Mouse (Mus musculus) frontal cortex, postnatal 10 days (tissue): ENCODE measurements at regions not wholly inside any gene's neighbourhood (a gene's known extent, or its start where the extent isn't known, plus 50 kb on each side); places are given as distances from the start of the nearest gene placed in this dataset.
"Not testable (repeated sequence)": the region's sequence is repeated elsewhere in the genome, so short reads cannot be mapped to it uniquely, and the experiment has no call there.

Experiments
- DNase-seq, 2 experiments: peaks; one replicate each; pipeline ENCODE4 v3.0.0; 2022; ENCODE audit warnings: low spot score in 2 of 2, mixed read lengths in 1 of 2

GRCm38 (mm10) chr1:168681685-168682491, 249.8 kb upstream of the Pbx1 start:
- no peak for DNase-seq

GRCm38 (mm10) chr1:168680674-168681073, 248.6 kb upstream of the Pbx1 start:
- DNase-seq: no peak

DNA sequence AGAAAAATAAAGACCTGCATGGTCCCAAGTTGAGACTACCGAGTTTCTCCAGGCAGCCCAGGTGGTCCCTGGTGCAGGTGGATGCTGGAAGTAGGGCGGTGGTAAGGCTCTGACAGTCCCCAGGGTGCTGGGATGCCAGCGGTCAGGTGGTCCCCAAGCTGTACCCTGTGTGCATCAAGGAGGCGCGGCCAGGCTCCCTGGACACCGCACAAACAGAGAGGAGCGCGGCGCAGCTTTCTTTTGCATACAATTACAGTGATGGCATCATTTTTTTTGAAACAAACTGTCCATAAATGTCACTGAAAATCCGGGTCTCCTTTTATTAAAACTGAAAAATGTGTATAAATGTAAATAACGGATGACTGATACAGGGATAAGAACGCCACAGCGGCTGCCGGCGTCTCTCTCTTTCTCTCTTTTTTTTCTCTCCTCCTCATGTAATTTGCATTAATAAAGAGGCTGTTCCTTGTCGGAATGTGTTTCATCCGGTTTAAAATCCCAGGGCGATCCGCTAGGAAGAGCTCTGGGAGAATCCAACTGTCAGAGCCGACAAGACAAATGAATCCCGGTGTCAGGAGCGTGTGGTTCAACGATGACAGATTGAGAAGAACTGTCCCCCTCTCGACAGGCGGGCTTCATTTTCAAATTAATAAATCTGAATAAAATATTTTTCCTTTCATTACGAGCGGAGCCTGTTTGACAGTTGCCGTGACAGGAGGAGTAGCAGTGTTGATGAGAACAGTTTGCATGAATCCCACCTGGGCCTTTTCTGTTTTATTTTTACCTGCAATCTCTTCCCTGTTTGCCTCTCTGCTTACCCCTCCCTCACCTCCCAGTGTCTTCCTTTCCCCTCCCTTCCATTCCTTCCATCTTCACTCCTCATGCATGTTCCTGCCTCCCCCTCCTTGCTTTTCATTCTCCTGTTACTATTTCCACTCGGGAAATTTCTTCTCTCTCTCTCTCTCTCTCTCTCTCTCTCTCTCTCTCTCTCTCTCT, 244.6 kb upstream of the Pbx1 start:
- peak in 1 of 2 experiments; percentile 12 for DNase-seq

GRCm38 (mm10) chr1:168675741-168676140, 243.7 kb upstream of the Pbx1 start:
- DNase-seq: no peak

GRCm38 (mm10) chr1:168662755-168663284, 230.8 kb upstream of the Pbx1 start:
- no peak for DNase-seq

- DNase-seq: no peak
Observed at GRCm38 (mm10) chr1:168660956-168661355, 228.9 kb upstream of the Pbx1 start.

- no peak for DNase-seq
Observed at GRCm38 (mm10) chr1:168659578-168659977, 227.5 kb upstream of the Pbx1 start.

DNA sequence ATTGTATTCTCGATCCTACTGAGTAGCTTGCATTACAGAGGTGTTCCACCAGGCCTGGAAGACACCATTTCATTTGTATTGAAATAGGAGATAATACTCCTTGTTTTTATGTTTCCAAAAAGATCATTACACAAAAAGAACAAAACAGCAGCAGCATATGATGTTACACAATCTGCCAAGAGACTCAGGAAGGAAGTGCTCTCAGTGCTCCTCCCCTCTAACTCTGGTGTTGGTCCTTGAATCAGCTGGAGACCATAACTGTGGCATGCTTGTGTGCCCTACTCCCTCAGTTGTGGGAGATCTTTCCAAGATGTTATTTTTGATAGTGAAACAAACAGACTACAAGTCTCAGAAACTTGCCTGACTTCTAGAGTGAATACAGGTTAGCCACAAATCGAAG, 200.8 kb upstream of the Pbx1 start:
- no peak for DNase-seq

- DNase-seq: no peak
Observed at GRCm38 (mm10) chr1:168631979-168632378, 199.9 kb upstream of the Pbx1 start.

DNA sequence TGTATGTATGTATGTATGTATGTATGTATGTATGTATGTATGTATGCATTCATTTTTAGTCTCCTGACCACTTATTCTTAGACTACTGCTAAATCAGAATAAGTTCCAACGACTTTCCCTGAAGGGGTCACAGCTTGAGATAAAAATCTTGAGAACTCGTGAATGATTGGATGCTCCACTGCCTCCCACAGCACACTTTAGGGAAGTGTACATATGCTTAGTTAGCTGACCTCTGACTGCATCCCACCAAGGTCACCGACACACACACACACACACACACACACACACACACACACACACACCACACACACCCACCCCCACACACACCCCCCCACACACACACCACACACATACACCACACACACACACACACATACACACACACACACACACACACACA, 169.9 kb upstream of the Pbx1 start:
- DNase-seq: not testable (repeated sequence)

DNA sequence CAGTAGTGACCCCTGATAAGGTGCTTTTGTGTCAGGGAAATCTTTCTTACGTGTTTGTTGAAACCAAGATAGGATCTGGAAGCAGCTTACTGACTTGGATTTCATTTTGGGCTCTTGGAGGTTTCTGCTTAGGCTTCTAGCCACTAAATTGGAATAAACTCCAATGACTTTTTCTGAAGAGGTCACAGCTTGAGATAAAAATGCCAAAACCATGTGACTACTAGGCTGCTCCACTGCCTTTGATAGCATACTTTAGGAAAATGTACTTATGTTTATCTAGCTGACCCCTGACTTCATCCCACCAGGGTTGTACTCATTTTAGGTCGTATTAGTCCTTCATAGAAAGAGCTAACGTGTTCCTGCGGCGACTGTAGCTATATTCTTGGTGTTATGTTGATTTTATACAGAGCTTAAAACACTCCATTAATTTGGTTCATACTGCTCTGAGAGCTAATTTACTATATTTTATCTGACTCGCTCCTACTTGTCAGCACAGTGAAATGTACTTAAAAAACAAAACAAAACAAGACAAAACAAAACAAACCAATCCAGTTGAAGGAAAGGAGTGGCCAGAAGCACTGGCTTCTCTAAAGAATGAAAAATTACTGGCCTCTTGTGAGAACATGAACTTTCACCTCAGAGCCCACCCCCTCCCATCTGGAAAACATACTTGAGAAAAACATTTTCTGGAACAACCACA, 168.5 kb upstream of the Pbx1 start:
- DNase-seq: no peak

DNA sequence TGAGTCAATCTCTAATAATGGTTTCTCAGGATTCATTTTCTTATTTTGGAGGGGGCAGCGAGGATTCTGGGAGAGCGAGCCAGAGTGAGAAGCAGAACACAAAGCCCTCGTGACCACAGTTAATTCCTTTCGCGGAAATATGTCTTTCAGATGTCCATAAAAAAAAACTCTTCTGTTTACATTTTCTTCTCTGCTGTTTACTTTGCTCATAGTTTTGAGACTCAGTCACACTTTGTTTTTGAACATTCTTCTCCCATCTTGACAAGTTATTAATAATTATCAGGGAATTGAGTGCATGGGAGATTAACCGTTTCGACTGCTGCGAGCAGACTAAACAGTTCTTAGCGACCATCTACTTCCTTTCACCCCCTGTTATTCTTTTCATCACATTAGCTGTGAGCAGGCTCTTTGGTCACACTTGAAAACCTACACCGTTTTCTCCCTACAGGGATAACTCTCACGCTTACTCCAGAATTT, 166.2 kb upstream of the Pbx1 start:
- no peak for DNase-seq

- no peak for DNase-seq
Observed at GRCm38 (mm10) chr1:168597495-168597894, 165.4 kb upstream of the Pbx1 start.

DNA sequence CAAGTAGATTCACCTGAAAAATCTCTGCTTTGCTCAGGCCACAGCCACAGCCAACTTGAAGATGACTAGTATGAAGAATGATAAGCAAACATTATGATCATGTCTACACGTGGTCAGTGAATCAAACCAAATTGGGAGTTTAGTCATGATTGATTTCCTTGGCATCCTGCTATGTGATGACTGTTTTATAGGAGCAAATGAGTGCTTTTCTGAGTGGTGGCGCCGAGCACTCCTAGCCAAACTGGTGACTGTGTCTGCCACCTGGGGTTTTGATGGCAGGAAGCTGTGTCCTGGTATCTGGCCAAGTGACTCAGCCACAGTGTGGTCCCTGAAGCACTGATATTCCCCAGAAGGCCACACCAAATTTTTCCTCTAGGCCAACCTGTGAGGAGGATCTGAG, 152.1 kb upstream of the Pbx1 start:
- DNase-seq: no peak

DNA sequence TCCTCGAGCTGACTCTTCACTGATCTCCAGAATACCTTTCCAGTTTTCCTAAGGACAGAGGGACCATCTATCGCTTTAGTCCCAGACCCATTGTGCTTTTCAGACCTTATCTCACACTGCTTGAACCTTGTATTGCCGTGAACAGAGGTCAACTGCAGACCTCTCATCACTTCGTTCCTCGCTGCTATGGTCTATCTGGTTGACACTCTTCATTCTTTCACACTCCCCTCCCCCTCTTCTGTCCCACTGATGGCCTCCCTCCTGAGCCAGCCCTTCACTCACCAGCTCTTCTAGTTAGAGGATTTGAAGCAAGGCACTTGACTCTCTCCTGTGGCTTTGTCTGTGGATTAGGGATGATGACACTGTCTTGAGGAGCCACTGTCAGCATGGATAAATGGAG, 150.4 kb upstream of the Pbx1 start:
- no peak for DNase-seq

- no peak for DNase-seq
Observed at GRCm38 (mm10) chr1:168569930-168570515, 138.0 kb upstream of the Pbx1 start.

DNA sequence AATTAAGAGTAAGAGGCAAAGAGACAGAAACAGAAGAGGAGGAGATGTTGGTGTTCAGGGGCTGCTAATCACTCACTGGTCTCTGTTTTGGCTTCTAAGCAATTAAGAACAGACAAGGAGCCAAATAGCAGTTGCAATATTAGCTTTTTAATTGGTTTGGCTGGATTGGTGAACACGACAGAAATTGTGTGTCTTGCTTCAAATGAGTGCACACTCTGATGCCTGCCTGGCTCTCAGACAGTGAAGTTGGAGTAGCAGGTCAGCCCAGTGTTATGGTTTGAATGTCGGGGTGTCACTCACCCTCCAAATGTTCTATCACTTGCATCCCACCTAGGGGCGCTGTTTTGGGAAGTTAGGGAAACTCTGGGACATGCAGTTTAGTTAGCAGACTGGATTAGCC, 120.3 kb upstream of the Pbx1 start:
- DNase-seq: no peak

GRCm38 (mm10) chr1:168549807-168550435, 117.9 kb upstream of the Pbx1 start:
- peak in 1 of 2 experiments; percentile 8 for DNase-seq

GRCm38 (mm10) chr1:168546156-168546555, 114.1 kb upstream of the Pbx1 start:
- no peak for DNase-seq

DNA sequence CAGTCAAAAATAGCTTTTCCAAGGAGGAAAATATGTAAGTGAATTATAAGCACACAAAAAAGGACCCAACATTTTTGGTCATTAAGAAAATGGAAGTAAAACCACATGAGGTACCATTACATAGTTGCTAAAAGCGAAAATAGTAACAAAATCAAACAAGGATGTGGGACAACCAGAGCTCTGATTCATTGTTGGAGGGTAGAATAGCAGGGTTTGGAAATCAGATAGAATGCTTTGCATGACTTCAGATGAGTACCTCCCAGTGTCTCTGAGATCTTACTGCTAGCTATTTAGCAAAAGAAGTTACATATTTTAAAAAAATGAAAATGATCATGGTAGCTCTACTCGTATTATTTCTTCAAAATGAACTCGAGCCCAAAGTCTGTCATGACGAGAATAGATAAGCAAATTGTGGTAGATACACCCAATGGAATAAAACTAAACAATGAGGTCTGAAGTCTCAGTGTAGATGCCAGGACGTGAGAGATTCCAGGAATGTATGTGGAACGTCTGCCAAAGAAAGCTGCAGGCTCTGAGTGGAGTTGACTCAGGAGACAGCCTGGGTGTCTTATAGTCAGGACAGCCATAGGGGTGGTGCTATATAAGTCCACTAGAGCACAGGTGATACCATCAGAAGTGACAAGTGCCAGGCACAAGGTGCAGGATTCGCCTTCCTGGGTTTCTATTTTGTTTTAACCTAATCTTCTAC, 113.2 kb upstream of the Pbx1 start:
- no peak for DNase-seq
